Mouse (Mus musculus) liver, embryonic 12.5 days (tissue): Measurements from ENCODE around the gene Shprh. TPM values are rescaled to one million over a fixed set of nuclear protein-coding genes. Genes with fewer than 3 reads are reported as not detected.
A peak's percentile ranks its signal among the peaks of the same experiment; 100 is the strongest.
"Not testable (repeated sequence)": the region's sequence is repeated elsewhere in the genome, so short reads cannot be mapped to it uniquely, and the experiment has no call there.

Source experiments
- ATAC-seq: fragments of 200-750 bp; cut with Nextera tagmentation; 2 replicates; pipeline ENCODE4 v1.8.0; 2017; ENCODE audit warnings: moderate number of reproducible peaks, mild to moderate bottlenecking, moderate library complexity
- H3K27ac ChIP-seq: fragments of 300-500 bp; sonication (generic); 2 replicates; pipeline ENCODE4 v1.5.1; 2016; ENCODE audit warnings: mild to moderate bottlenecking
- H3K27me3 ChIP-seq: fragments of 300-500 bp; sonication (generic); replicated peaks from 2 replicates; pipeline ENCODE4 v1.6.1; 2016; ENCODE audit warnings: mild to moderate bottlenecking, moderate library complexity
- H3K36me3 ChIP-seq: fragments of 300-500 bp; sonication (generic); 2 replicates; pipeline ENCODE4 v1.6.1; 2016; ENCODE audit warnings: mild to moderate bottlenecking, moderate library complexity
- H3K4me1 ChIP-seq: fragments of 300-500 bp; sonication (generic); 2 replicates; pipeline ENCODE4 v1.6.1; 2016
- H3K4me2 ChIP-seq: fragments of 300-500 bp; sonication (generic); 2 replicates; pipeline ENCODE4 v1.6.1; 2016; ENCODE audit warnings: mild to moderate bottlenecking, moderate library complexity
- H3K4me3 ChIP-seq: fragments of 300-500 bp; sonication (generic); 2 replicates; pipeline ENCODE4 v1.5.1; 2016; ENCODE audit warnings: mild to moderate bottlenecking, moderate library complexity
- H3K9ac ChIP-seq: fragments of 300-500 bp; sonication (generic); 2 replicates; pipeline ENCODE4 v1.6.1; 2016; ENCODE audit warnings: mild to moderate bottlenecking, moderate library complexity
- H3K9me3 ChIP-seq: fragments of 300-500 bp; sonication (generic); replicated peaks from 2 replicates; pipeline ENCODE4 v1.6.1; 2016; ENCODE audit warnings: mild to moderate bottlenecking, moderate library complexity
- WGBS: fragments of 180-500 bp; shearing (Covaris S2); methylation state at CpG from one replicate; pipeline ENCODE4 v1.1.7; 2016; ENCODE audit not compliant: insufficient replicate concordance; 5-methylcytosine and 5-hydroxymethylcytosine counted together
- polyA plus RNA-seq: library from polyadenylated mRNA; unstranded; fragments of >200 nt; fragmentation: Nextera tagmentation; extraction: Ambion mirVana; gene quantifications from 2 replicates; pipeline ENCODE4 v1.2.1, GENCODE M21; 2016

The Shprh gene
- polyA plus RNA-seq, 1 experiment from 2014 or later: 10.5 TPM

GRCm38 (mm10) chr10:11180077-11180476 is 30.9 kb downstream of the Shprh start:
- Histone ChIP-seq H3K4me2 (no peak overlapping the region), H3K27ac (no peak overlapping the region), H3K4me1 (no peaks in the 10 kb centered on the region), H3K4me3 (no peak overlapping the region), H3K27me3 (no peaks in the 10 kb centered on the region), H3K9me3 (no peaks in the 10 kb centered on the region), H3K9ac (no peak overlapping the region), H3K36me3 (peaks cover 74% of the 10 kb centered on the region)
- 84% methylated on average over 5 of the region's 5 CpGs for WGBS
- no peak for ATAC-seq

- no peak overlapping the region for H3K4me2 ChIP-seq
- H3K36me3 ChIP-seq: peaks cover 65% of the 10 kb centered on the region
- no peak overlapping the region for H3K9ac ChIP-seq
- H3K27me3 ChIP-seq: no peaks in the 10 kb centered on the region
- no peak overlapping the region for H3K27ac ChIP-seq
- WGBS: 79% methylated on average over 1 of the region's 1 CpGs
- H3K9me3 ChIP-seq: no peaks in the 10 kb centered on the region
- no peak overlapping the region for H3K4me3 ChIP-seq
- no peaks in the 10 kb centered on the region for H3K4me1 ChIP-seq
- no peak for ATAC-seq
Observed at GRCm38 (mm10) chr10:11197341-11197740, 48.1 kb downstream of the Shprh start.

- no peak for ATAC-seq
- Histone ChIP-seq H3K27ac (no peak overlapping the region), H3K36me3 (peaks cover 68% of the 10 kb centered on the region), H3K4me3 (no peak overlapping the region), H3K9me3 (no peaks in the 10 kb centered on the region), H3K9ac (no peak overlapping the region), H3K27me3 (no peaks in the 10 kb centered on the region), H3K4me1 (no peaks in the 10 kb centered on the region), H3K4me2 (no peak overlapping the region)
- 72% methylated on average over 2 of the region's 2 CpGs for WGBS
Observed at GRCm38 (mm10) chr10:11198346-11198745, 49.1 kb downstream of the Shprh start.

- ATAC-seq: no peak
- no peak overlapping the region for H3K4me3 ChIP-seq
- WGBS: 75% methylated on average over 4 of the region's 4 CpGs
- H3K4me2 ChIP-seq: no peak overlapping the region
- no peak overlapping the region for H3K9ac ChIP-seq
- H3K27ac ChIP-seq: no peak overlapping the region
- no peaks in the 10 kb centered on the region for H3K27me3 ChIP-seq
- H3K36me3 ChIP-seq: peaks cover 58% of the 10 kb centered on the region
- H3K9me3 ChIP-seq: no peaks in the 10 kb centered on the region
- H3K4me1 ChIP-seq: no peaks in the 10 kb centered on the region
Observed at GRCm38 (mm10) chr10:11199980-11200379, 50.8 kb downstream of the Shprh start.

DNA sequence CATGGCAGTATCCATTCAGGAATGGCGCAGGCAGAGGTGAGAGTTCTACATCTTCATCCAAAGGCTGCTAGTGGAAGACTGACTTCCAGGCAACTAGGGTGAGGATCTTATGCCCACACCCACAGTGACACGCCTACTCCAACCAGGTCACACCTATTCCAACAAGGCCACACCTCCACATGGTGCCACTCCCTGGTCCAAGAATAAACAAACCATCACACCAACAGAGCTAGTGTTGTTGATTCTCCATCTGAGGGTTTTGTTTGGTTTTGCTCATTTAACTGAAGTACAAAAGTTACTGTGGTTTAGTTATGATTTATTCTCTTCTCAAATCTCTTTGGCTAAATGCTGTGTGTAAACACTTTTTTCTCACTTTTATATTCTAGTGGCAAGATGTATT is 56.7 kb downstream of the Shprh start:
- H3K9ac ChIP-seq, H3K4me3 ChIP-seq, H3K9me3 ChIP-seq, H3K27me3 ChIP-seq, H3K27ac ChIP-seq, H3K4me2 ChIP-seq, H3K4me1 ChIP-seq: not testable (repeated sequence)
- ATAC-seq: peak; percentile 61; the same call in 1 of the 2 replicates
- WGBS: 67% methylated on average over 2 of the region's 2 CpGs
- peaks cover 55% of the 10 kb centered on the region for H3K36me3 ChIP-seq

GRCm38 (mm10) chr10:11208670-11209069 is 59.4 kb downstream of the Shprh start:
- H3K27me3 ChIP-seq: no peaks in the 10 kb centered on the region
- no peak overlapping the region for H3K9ac ChIP-seq
- H3K4me1 ChIP-seq: peaks cover 6% of the 10 kb centered on the region; the same call in 1 of the 2 replicates
- no peak overlapping the region for H3K27ac ChIP-seq
- H3K9me3 ChIP-seq: no peaks in the 10 kb centered on the region
- no peak overlapping the region for H3K4me3 ChIP-seq
- peak; percentile 54; the same call in 1 of the 2 replicates for ATAC-seq
- H3K36me3 ChIP-seq: peaks cover 61% of the 10 kb centered on the region
- 31% methylated on average over 1 of the region's 1 CpGs for WGBS
- no peak overlapping the region for H3K4me2 ChIP-seq

DNA sequence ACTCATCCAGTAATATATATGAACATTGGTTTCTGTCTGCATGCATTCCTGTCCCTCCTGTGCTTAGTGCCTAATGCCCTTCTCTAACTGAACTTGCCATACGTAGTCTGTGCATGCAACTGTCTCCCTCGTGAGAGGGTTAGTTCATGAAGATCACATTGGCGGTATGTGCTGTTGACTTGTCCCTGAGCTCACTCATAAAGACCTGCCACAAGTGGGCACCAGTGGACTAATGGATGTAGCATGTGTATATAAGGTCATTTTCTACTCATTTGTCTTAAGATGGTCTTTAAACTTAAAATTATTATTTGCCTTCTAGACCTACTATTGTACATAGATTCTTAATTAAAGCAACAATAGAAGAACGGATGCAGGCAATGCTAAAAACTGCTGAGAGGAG is 62.8 kb downstream of the Shprh start:
- H3K4me1 ChIP-seq: peaks cover 6% of the 10 kb centered on the region; the same call in 1 of the 2 replicates
- no peaks in the 10 kb centered on the region for H3K27me3 ChIP-seq
- no peak overlapping the region for H3K4me3 ChIP-seq
- H3K36me3 ChIP-seq: peaks cover 60% of the 10 kb centered on the region
- no peak overlapping the region for H3K4me2 ChIP-seq
- no peak overlapping the region for H3K27ac ChIP-seq
- WGBS: 76% methylated on average over 4 of the region's 4 CpGs
- H3K9ac ChIP-seq: no peak overlapping the region
- ATAC-seq: no peak
- no peaks in the 10 kb centered on the region for H3K9me3 ChIP-seq

DNA sequence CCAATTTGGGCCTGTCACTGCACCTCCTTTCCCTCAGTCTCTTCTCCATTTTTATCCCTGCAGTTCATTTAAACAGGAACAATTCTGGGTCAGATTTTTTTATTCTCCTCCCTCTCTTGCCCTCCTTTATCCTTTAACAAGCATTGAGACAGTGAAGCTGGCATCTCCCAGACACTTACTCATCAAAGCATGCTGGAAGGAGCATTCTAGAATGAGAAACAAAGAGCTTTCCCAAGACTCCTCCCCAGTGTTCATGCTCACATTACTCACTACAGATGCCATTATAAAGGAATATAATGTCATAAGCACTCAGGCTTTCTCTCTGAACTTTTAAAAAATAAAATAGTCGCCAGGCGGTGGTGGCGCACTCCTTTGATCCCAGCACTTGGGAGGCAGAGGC is 77.2 kb downstream of the Shprh start:
- Histone ChIP-seq H3K4me1 (no peaks in the 10 kb centered on the region; the same call in 1 of the 2 replicates), H3K27me3 (no peaks in the 10 kb centered on the region), H3K9ac (no peak overlapping the region), H3K9me3 (no peaks in the 10 kb centered on the region), H3K4me2 (no peak overlapping the region), H3K36me3 (no peaks in the 10 kb centered on the region), H3K27ac (no peak overlapping the region), H3K4me3 (no peak overlapping the region)
- ATAC-seq: no peak
- 82% methylated on average over 3 of the region's 3 CpGs for WGBS

DNA sequence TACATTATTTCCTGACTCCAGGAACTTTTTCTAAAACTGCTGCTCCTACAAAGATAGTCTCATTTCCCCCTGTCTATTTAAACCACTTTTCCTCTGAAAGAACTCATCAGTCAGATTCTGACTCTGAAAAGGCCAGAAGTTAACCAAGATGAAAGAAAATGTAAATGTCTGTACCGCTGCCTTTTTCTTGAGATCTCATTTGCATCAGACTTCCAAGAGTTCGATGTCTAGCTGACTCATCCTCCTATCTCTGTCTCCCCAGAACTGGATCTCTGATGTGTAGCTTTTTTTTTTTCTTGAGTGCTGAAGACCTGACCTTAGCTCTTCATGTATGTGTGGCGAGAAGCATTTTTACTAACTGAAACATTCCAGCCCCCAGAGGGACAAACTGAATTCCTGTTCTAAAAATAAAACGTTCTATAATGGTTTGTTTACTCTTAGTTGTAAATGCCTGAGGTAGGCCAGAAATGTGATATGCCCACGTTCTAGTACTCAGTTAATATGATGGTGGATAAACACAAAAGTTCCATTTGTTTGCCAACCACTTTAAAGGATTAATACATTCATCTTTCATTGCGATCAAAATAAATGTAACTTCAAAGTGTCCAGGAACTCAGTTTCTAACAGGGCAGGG is 80.4 kb downstream of the Shprh start:
- no peak for ATAC-seq
- no peaks in the 10 kb centered on the region for H3K27me3 ChIP-seq
- 41% methylated on average over 6 of the region's 6 CpGs for WGBS
- H3K4me2 ChIP-seq: no peak overlapping the region
- H3K36me3 ChIP-seq: no peaks in the 10 kb centered on the region
- H3K9ac ChIP-seq: no peak overlapping the region
- no peak overlapping the region for H3K27ac ChIP-seq
- H3K9me3 ChIP-seq: no peaks in the 10 kb centered on the region
- no peaks in the 10 kb centered on the region; the same call in 1 of the 2 replicates for H3K4me1 ChIP-seq
- H3K4me3 ChIP-seq: no peak overlapping the region

- no peaks in the 10 kb centered on the region for H3K9me3 ChIP-seq
- H3K27ac ChIP-seq: no peak overlapping the region
- no peak overlapping the region for H3K4me3 ChIP-seq
- ATAC-seq: no peak
- no peak overlapping the region for H3K9ac ChIP-seq
- no peak overlapping the region for H3K4me2 ChIP-seq
- no peaks in the 10 kb centered on the region; the same call in 1 of the 2 replicates for H3K4me1 ChIP-seq
- no peaks in the 10 kb centered on the region for H3K36me3 ChIP-seq
- H3K27me3 ChIP-seq: no peaks in the 10 kb centered on the region
- 39% methylated on average over 3 of the region's 3 CpGs for WGBS
Observed at GRCm38 (mm10) chr10:11233208-11233607, 84.0 kb downstream of the Shprh start.

- WGBS: 40% methylated on average over 3 of the region's 3 CpGs
- H3K9me3 ChIP-seq, H3K4me1 ChIP-seq, H3K36me3 ChIP-seq, ATAC-seq, H3K4me2 ChIP-seq, H3K9ac ChIP-seq, H3K4me3 ChIP-seq, H3K27me3 ChIP-seq, H3K27ac ChIP-seq: not testable (repeated sequence)
Observed at GRCm38 (mm10) chr10:11242988-11243387, 93.8 kb downstream of the Shprh start.

GRCm38 (mm10) chr10:11248210-11248609 is 99.0 kb downstream of the Shprh start:
- Histone ChIP-seq H3K27me3 (no peaks in the 10 kb centered on the region), H3K4me1 (no peaks in the 10 kb centered on the region), H3K9me3 (no peaks in the 10 kb centered on the region), H3K4me3 (no peak overlapping the region), H3K36me3 (no peaks in the 10 kb centered on the region), H3K27ac (no peak overlapping the region), H3K4me2 (no peak overlapping the region), H3K9ac (no peak overlapping the region)
- WGBS: 57% methylated on average over 3 of the region's 3 CpGs
- ATAC-seq: no peak
